In genomic region chr17:47877715-47878377, GRCm38 (mm10) we compare ENCODE assay signal across 9 mouse cellular contexts. TPM values are rescaled to one million over a fixed set of nuclear protein-coding genes. Genes with fewer than 3 reads are reported as not detected.
DNase-seq lines count a peak whose midpoint lies in the region; ATAC-seq and TF ChIP-seq lines count a peak whose summit lies in the region.
"Had no signal": no experiment of that assay in that cellular context is flagged by ENCODE, and none has a peak within 500 bp of the region (broad histone marks: within the 10 kb centered on the region; RNA-seq: fewer than 3 reads in every experiment).

No protein-coding gene starts in this region.

- no peaks in the 10 kb centered on the region for H3K9me3 ChIP-seq in heart, embryonic 11.5 days (replicated peaks; ENCODE audit: control insufficient read depth, low read length)
- H3K9me3 ChIP-seq in E14TG2a.4 (ENCODE audit: low read length) = no peaks in the 10 kb centered on the region
- no peaks in the 10 kb centered on the region for H3K9me3 ChIP-seq in forebrain, embryonic 12.5 days
- no peaks in the 10 kb centered on the region for H3K9me3 ChIP-seq in liver, postnatal 0 days (ENCODE audit: low read length)

- peak overlapping the region; percentile 60 for H3K9ac ChIP-seq in heart, embryonic 11.5 days (ENCODE audit: low read depth, low read length)
- H3K9ac ChIP-seq in forebrain, embryonic 12.5 days = peak overlapping the region; percentile 58
- H3K9ac ChIP-seq in liver, postnatal 0 days (replicated peaks) = peak overlapping the region; percentile 18

- peaks cover 16% of the 10 kb centered on the region for H3K36me3 ChIP-seq in heart, embryonic 11.5 days (ENCODE audit: control insufficient read depth, insufficient read depth, low read length)
- peaks cover 81% of the 10 kb centered on the region for H3K36me3 ChIP-seq in E14TG2a.4 (ENCODE audit: insufficient read depth, low read length)
- H3K36me3 ChIP-seq in forebrain, embryonic 12.5 days (replicated peaks) = peaks cover 15% of the 10 kb centered on the region
- H3K36me3 ChIP-seq in liver, postnatal 0 days (replicated peaks; ENCODE audit: insufficient read depth, low read length) = peaks cover 23% of the 10 kb centered on the region

- no peak for TF ChIP-seq CTCF in E14TG2a.4 (conservative IDR thresholded peaks at IDR 0.05; ENCODE audit: low read length)
- TF ChIP-seq CTCF in liver, postnatal 0 days (IDR thresholded peaks at IDR 0.05; ENCODE audit: low read depth) = no peak

- ATAC-seq in heart, embryonic 11.5 days (replicated peaks; ENCODE audit: insufficient number of reproducible peaks, low FRiP score, low TSS enrichment) = peak; percentile 28; the same call in 1 of the 2 replicates
- peak; percentile 23 for ATAC-seq in forebrain, embryonic 12.5 days (ENCODE audit: low FRiP score)
- 0 out of 2 replicates have a peak, but pooled peaks have one; percentile 1 for ATAC-seq in liver, postnatal 0 days
- ATAC-seq: activated CD4-positive, CD25-positive, alpha-beta regulatory T cell, adult 4 months had no signal

- peak overlapping the region; percentile 58 for H3K4me2 ChIP-seq in heart, embryonic 11.5 days
- peak overlapping the region; percentile 50 for H3K4me2 ChIP-seq in forebrain, embryonic 12.5 days
- peak overlapping the region; percentile 44 for H3K4me2 ChIP-seq in liver, postnatal 0 days (ENCODE audit: low read depth, low read length)

- no peak for DNase-seq in heart, postnatal 14 days
- DNase-seq in liver, postnatal 0 days = no peak
- no peak for DNase-seq in spleen, postnatal 36 days (ENCODE audit: low spot score in 2 of 2)
- no peak for DNase-seq in layer of hippocampus, adult 11-12 months (ENCODE audit: low spot score)
- DNase-seq in spleen, adult 12 weeks (ENCODE audit: low spot score) = no peak

- 38% methylated on average over 10 of the region's 10 CpGs for WGBS in heart, embryonic 11.5 days (ENCODE audit: insufficient replicate concordance)
- 14% methylated on average over 10 of the region's 10 CpGs for WGBS in forebrain, embryonic 12.5 days
- WGBS in liver, postnatal 0 days (ENCODE audit: insufficient replicate concordance) = 69% methylated on average over 10 of the region's 10 CpGs

- no peak for TF ChIP-seq EP300 in liver, postnatal 0 days (IDR thresholded peaks at IDR 0.05; ENCODE audit: low read depth)

- H3K4me3 ChIP-seq in heart, embryonic 11.5 days (ENCODE audit: low read depth, low read length) = no peak overlapping the region
- H3K4me3 ChIP-seq in E14TG2a.4 (replicated peaks; ENCODE audit: low read length) = peak overlapping the region; percentile 55
- H3K4me3 ChIP-seq in forebrain, embryonic 12.5 days (replicated peaks) = peak overlapping the region; percentile 27
- H3K4me3 ChIP-seq in liver, postnatal 0 days (ENCODE audit: low read depth, low read length) = peak overlapping the region; percentile 25

- 0 out of 2 replicates have a peak overlapping the region, but pooled peaks have one; percentile 15 for H3K27ac ChIP-seq in heart, embryonic 11.5 days (ENCODE audit: low read depth, low read length)
- peak overlapping the region; percentile 88 for H3K27ac ChIP-seq in forebrain, embryonic 12.5 days
- H3K27ac ChIP-seq in liver, postnatal 0 days (ENCODE audit: low read depth) = peak overlapping the region; percentile 60

- peaks cover 56% of the 10 kb centered on the region for H3K4me1 ChIP-seq in heart, embryonic 11.5 days (ENCODE audit: control insufficient read depth, insufficient read depth, low read length)
- peaks cover 97% of the 10 kb centered on the region for H3K4me1 ChIP-seq in E14TG2a.4 (replicated peaks; ENCODE audit: low read depth, low read length)
- peaks cover 96% of the 10 kb centered on the region for H3K4me1 ChIP-seq in forebrain, embryonic 12.5 days
- H3K4me1 ChIP-seq in liver, postnatal 0 days (ENCODE audit: insufficient read depth) = peaks cover 9% of the 10 kb centered on the region

- intact Hi-C loops in heart, postnatal 14 days (cut with DNase I) = loop anchor here (5.0 kb wide), 1 partner anchor 44 kb away; the partner anchor contains the start of gene Foxp4

- no peaks in the 10 kb centered on the region for H3K27me3 ChIP-seq in heart, embryonic 11.5 days (ENCODE audit: control insufficient read depth, insufficient read depth, low read length)
- no peaks in the 10 kb centered on the region; the same call in none of the 2 replicates for H3K27me3 ChIP-seq in E14TG2a.4 (ENCODE audit: insufficient read depth, low read length)
- H3K27me3 ChIP-seq in forebrain, embryonic 12.5 days = peaks cover 51% of the 10 kb centered on the region
- H3K27me3 ChIP-seq in liver, postnatal 0 days (ENCODE audit: insufficient read depth, low read length) = no peaks in the 10 kb centered on the region

RNA-seq across cellular contexts. Expression of gene Mdfi, which starts 43.4 kb away (rescaled TPM):
- polyA plus RNA-seq in heart, embryonic 11.5 days (2014; fragmentation: Nextera tagmentation; extraction: Ambion mirVana) = 28.2 and 34.6 TPM in 2 replicates
- total RNA-seq in heart, postnatal 14 days (2021) = 1 to 10 TPM; 2.8 to 3.9 TPM
- 7.2 and 9.9 TPM in 2 replicates for polyA plus RNA-seq in forebrain, embryonic 12.5 days (2016; fragmentation: Nextera tagmentation; extraction: Ambion mirVana)
- 0.82 TPM in 2 replicates for polyA plus RNA-seq in liver, postnatal 0 days (2015; fragmentation: Nextera tagmentation; extraction: Ambion mirVana)
- polyA plus RNA-seq: activated CD4-positive, CD25-positive, alpha-beta regulatory T cell, adult 4 months had no signal

RNA-seq across cellular contexts. Expression of gene Foxp4, which starts 46.6 kb away (rescaled TPM):
- 15.6 and 21.1 TPM in 2 replicates for polyA plus RNA-seq in heart, embryonic 11.5 days (2014; fragmentation: Nextera tagmentation; extraction: Ambion mirVana)
- 10 to 100 TPM; 12.2 to 13.6 TPM for total RNA-seq in heart, postnatal 14 days (2021)
- polyA plus RNA-seq in forebrain, embryonic 12.5 days (2016; fragmentation: Nextera tagmentation; extraction: Ambion mirVana) = 22.6 and 24.3 TPM in 2 replicates
- polyA plus RNA-seq in liver, postnatal 0 days (2015; fragmentation: Nextera tagmentation; extraction: Ambion mirVana) = 5.9 and 6.2 TPM in 2 replicates

Comparison
In these comparisons a context has a peak if more than half of its experiments do, and no peak if none do; other contexts are left out.
1. H3K27ac ChIP-seq: peak in every context shown above with its lines; median percentile 88 in forebrain, embryonic 12.5 days; 60 in liver, postnatal 0 days; 15 in heart, embryonic 11.5 days.